Mouse (Mus musculus) hindbrain, embryonic 12.5 days (tissue): ENCODE results near the gene Tor1aip1. TPM values are rescaled to one million over a fixed set of nuclear protein-coding genes. Genes with fewer than 3 reads are reported as not detected.

Experiments
- ATAC-seq: fragments of 200-750 bp; cut with Nextera tagmentation; 2 replicates; pipeline ENCODE4 v1.8.0; 2017; ENCODE audit warnings: moderate TSS enrichment; ENCODE audit not compliant: low FRiP score
- H3K27ac ChIP-seq: fragments of 300-500 bp; sonication (generic); 2 replicates; pipeline ENCODE4 v1.5.1; 2016; ENCODE audit warnings: mild to moderate bottlenecking
- H3K27me3 ChIP-seq: fragments of 300-500 bp; sonication (generic); 2 replicates; pipeline ENCODE4 v1.6.1; 2016; ENCODE audit warnings: mild to moderate bottlenecking
- H3K36me3 ChIP-seq: fragments of 300-500 bp; sonication (generic); 2 replicates; pipeline ENCODE4 v1.6.1; 2016; ENCODE audit warnings: mild to moderate bottlenecking
- H3K4me1 ChIP-seq: fragments of 300-500 bp; sonication (generic); 2 replicates; pipeline ENCODE4 v1.6.1; 2016
- H3K4me2 ChIP-seq: fragments of 300-500 bp; sonication (generic); replicated peaks from 2 replicates; pipeline ENCODE4 v1.6.1; 2016; ENCODE audit warnings: mild to moderate bottlenecking
- H3K4me3 ChIP-seq: fragments of 300-500 bp; sonication (generic); 2 replicates; pipeline ENCODE4 v1.5.1; 2016; ENCODE audit warnings: mild to moderate bottlenecking
- H3K9ac ChIP-seq: fragments of 300-500 bp; sonication (generic); 2 replicates; pipeline ENCODE4 v1.6.1; 2016; ENCODE audit warnings: mild to moderate bottlenecking, moderate library complexity
- H3K9me3 ChIP-seq: fragments of 300-500 bp; sonication (generic); replicated peaks from 2 replicates; pipeline ENCODE4 v1.6.1; 2016; ENCODE audit warnings: mild to moderate bottlenecking
- WGBS: fragments of 180-500 bp; shearing (Covaris S2); methylation state at CpG from one replicate; pipeline ENCODE4 v1.1.7; 2016; 5-methylcytosine and 5-hydroxymethylcytosine counted together
- polyA plus RNA-seq: library from polyadenylated mRNA; unstranded; fragments of >200 nt; fragmentation: Nextera tagmentation; extraction: Ambion mirVana; gene quantifications from 2 replicates; pipeline ENCODE4 v1.2.1, GENCODE M21; 2016

The Tor1aip1 gene
- polyA plus RNA-seq, 1 experiment from 2014 or later, result 37.2 TPM

DNA sequence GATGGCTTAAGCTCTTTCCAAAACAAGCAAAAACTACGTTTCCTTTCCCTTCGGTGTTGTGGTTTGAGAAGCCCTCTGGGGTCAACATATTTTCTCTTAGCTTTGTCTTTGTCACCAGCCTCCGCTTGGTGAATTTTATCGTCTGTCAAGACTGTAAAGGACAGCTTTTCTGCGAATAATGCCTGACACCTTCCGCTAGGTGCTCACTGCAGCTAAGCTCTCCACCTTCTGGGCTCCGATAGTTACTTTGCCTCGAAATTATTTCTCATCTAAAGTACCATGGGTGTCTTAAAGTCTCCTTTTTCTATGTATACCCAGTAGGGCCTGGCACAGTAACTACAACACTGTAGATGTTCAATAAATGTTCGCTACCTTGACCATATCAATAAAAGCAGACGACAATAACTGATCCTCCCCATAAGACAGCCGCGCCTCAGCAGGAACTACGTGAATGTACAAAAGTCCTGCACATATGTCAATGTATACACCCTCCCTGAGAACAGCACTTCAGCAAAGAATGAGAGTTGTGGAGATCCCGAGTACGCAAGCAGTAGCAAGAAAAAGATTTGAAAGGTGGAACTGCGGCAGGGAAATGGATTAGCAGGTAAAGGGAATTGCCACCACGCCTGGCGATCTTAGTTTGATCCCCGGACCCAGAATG is 62.4 kb downstream of the Tor1aip1 start:
- no peaks in the 10 kb centered on the region for H3K36me3 ChIP-seq
- no peaks in the 10 kb centered on the region for H3K9me3 ChIP-seq
- peaks cover 18% of the 10 kb centered on the region for H3K4me1 ChIP-seq
- H3K4me2 ChIP-seq, result peak overlapping the region; percentile 65
- H3K4me3 ChIP-seq, result peak overlapping the region; percentile 91
- no peaks in the 10 kb centered on the region for H3K27me3 ChIP-seq
- peak overlapping the region; percentile 98 for H3K9ac ChIP-seq
- H3K27ac ChIP-seq, result peak overlapping the region; percentile 95
- 6% methylated on average over 19 of the region's 19 CpGs for WGBS
- peak; percentile 9; the same call in 1 of the 2 replicates for ATAC-seq

DNA sequence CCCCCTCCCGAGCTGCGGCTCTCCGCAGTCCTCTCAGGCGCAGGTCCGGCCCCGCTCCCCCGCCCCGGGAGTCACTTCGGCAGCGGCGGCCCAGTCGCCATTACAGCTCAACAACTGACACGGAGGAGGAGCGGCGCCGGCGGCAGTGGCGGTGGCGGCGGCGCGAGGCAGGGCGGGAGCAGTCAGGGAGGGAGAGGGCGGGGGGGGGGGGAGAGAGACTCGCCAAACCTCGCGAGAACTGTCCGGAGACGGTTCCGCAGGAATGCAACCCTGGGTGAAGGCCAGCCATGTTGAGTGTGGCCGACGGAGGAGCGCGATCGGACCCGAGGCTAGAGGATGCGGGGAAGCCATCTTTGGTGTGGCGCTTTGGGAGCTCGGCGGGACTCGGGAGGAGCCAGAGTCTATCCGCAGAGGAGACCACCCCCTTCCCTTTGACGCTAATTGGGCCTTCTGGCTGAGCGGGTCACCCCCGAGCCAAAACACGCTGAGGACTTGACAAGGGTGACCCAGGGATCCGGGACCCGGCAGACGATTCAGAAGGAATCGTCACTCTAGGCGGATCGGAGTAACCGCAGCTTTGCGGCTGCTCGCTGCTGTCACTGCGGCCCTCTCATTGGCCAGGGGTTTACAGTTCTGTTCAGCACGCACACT is 63.1 kb downstream of the Tor1aip1 start, which contains the start of gene Cep350:
Gene Cep350, minus strand, starts transcription at position 188 of the 651 bp plus-strand sequence.
- peak within 1 kb of the TSS; percentile 95 for H3K27ac ChIP-seq
- no peaks in the 10 kb centered on the region for H3K27me3 ChIP-seq
- peak within 1 kb of the TSS; percentile 91 for H3K4me3 ChIP-seq
- no peaks in the 10 kb centered on the region for H3K9me3 ChIP-seq
- H3K4me1 ChIP-seq, result peaks cover 18% of the 10 kb centered on the region
- WGBS, result under 1% methylated on average over 34 of the region's 57 CpGs
- H3K36me3 ChIP-seq, result no peaks in the 10 kb centered on the region
- ATAC-seq, result peak; percentile 99
- peak within 1 kb of the TSS; percentile 98 for H3K9ac ChIP-seq
- H3K4me2 ChIP-seq, result peak within 1 kb of the TSS; percentile 83

DNA sequence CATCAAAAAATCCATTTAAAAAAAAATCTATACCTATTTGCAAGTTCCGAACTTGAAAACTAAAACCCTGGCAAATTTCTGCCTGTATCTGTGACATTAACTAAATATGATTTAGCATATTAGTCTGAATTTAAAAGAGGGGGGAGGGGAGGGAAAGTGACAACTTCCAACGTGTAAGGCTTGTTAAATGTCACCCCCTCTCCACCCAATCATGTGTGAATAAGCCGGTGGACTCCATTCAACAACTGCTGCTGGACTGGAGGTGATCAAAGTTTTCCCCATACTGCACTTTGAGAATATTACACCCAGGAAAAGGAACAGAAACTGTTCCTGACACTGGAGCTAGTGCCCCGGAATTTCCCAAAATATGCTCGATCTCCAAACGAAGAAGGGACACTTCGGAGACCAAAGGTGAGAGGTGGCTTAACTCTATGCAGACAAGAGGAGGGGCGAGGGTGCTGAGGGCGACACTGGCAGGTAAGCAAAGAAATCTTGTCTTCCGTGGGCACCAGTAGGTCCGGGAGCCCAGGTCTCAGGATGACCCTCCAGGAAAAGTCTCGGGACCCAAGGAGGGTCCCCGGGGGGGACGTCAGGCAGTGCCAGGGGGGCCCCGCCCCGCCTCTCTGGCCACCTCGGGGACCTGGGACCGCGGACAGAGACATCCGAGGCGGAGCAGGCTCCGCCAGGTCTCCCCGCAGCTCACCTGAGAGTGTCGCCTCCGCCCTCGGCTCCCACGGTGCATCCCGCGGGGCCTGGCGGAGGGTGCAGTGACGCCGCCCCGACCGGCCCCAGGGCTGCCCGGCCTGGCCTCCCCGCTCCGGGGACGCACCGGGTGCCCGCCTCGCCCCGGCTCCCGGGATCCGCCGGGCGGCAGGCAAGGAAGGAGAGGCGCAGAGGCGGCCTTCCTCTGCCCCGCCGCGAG is 63.9 kb downstream of the Tor1aip1 start:
- no peak; the same call in 1 of the 2 replicates for ATAC-seq
- H3K27ac ChIP-seq, result peak overlapping the region; percentile 95
- no peaks in the 10 kb centered on the region for H3K27me3 ChIP-seq
- peak overlapping the region; percentile 98 for H3K9ac ChIP-seq
- 2% methylated on average over 34 of the region's 51 CpGs for WGBS
- H3K36me3 ChIP-seq, result no peaks in the 10 kb centered on the region
- H3K4me3 ChIP-seq, result peak overlapping the region; percentile 91
- no peaks in the 10 kb centered on the region for H3K9me3 ChIP-seq
- H3K4me2 ChIP-seq, result peak overlapping the region; percentile 83
- peaks cover 18% of the 10 kb centered on the region for H3K4me1 ChIP-seq

Other genes starting within 250 kb of the Tor1aip1 start
- gene Qsox1, start 223.6 kb downstream of the Tor1aip1 start, polyA plus RNA-seq, result 26.6 and 27.6 TPM in 2 replicates
- 14.0 and 17.2 TPM in 2 replicates for gene Cep350, start 63.2 kb downstream of the Tor1aip1 start, polyA plus RNA-seq
- 91.7 and 94.1 TPM in 2 replicates for gene Tor1aip2, start 1.1 kb downstream of the Tor1aip1 start, polyA plus RNA-seq
- gene Fam163a, start 168.5 kb upstream of the Tor1aip1 start, polyA plus RNA-seq, result 6.4 and 7.9 TPM in 2 replicates